Mouse (Mus musculus): Measurements from ENCODE around the gene Naxd. TPM values are rescaled to one million over a fixed set of nuclear protein-coding genes. Genes with fewer than 3 reads are reported as not detected.
"Not testable (repeated sequence)": the region's sequence is repeated elsewhere in the genome, so short reads cannot be mapped to it uniquely, and the experiment has no call there.

The Naxd gene
- total RNA-seq, 2 experiments from 2014 or later, result 62.7 to 69.0 TPM

DNA sequence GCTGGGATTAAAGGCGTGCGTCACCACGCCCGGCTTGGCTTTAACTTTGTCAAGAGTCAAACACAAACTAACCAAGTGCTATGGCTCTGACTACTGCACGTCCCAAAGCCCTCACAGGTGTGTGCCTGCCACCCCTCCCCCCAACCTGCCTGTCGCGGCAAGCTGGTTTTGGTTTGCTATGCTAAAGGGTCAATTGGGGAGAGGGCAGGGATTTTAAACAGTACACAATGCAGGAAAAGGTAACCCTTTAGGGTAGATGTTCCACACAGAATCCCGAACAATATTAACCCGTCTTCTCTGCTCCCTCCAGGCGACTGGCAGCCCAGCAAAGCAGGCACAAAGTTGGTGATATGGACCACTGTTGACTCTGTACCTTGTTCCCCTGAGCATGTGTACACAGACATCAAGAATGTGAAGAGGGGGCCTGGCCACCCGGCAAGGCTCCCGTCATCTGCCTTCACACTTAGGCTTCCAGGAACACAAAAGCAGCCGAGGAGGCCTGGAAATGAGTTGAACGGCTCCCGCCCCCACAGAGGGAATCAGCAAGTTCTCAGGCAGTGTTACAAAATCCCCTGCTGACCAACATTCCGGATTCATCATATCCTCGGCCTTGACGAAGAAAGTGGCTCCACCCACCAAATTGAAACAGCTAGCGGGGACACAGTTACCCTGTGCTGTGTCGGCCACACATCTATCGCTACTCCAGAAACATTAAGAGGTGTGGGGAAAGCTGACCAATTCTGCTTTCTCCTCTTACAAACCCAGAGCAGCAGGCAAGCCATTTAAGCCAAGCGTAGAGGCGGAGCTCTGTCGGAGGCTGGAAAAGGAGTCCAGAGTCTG lies 20.7 kb upstream of the Naxd start:
- no peak for DNase-seq (ENCODE audit: low spot score in 2 of 2)
- Histone ChIP-seq H3K27ac (no peak overlapping the region), H3K4me3 (peak overlapping the region; percentile 58; the same call in 1 of the 2 replicates)
- no peak for TF ChIP-seq CTCF (conservative IDR thresholded peaks at IDR 0.05)

GRCm38 (mm10) chr8:11477178-11477553 lies 20.1 kb upstream of the Naxd start:
- no peak for DNase-seq (ENCODE audit: low spot score in 2 of 2)
- no peak for TF ChIP-seq CTCF (conservative IDR thresholded peaks at IDR 0.05)
- peak overlapping the region; percentile 58; the same call in 1 of the 2 replicates for H3K4me3 ChIP-seq
- H3K27ac ChIP-seq, result no peak overlapping the region

DNA sequence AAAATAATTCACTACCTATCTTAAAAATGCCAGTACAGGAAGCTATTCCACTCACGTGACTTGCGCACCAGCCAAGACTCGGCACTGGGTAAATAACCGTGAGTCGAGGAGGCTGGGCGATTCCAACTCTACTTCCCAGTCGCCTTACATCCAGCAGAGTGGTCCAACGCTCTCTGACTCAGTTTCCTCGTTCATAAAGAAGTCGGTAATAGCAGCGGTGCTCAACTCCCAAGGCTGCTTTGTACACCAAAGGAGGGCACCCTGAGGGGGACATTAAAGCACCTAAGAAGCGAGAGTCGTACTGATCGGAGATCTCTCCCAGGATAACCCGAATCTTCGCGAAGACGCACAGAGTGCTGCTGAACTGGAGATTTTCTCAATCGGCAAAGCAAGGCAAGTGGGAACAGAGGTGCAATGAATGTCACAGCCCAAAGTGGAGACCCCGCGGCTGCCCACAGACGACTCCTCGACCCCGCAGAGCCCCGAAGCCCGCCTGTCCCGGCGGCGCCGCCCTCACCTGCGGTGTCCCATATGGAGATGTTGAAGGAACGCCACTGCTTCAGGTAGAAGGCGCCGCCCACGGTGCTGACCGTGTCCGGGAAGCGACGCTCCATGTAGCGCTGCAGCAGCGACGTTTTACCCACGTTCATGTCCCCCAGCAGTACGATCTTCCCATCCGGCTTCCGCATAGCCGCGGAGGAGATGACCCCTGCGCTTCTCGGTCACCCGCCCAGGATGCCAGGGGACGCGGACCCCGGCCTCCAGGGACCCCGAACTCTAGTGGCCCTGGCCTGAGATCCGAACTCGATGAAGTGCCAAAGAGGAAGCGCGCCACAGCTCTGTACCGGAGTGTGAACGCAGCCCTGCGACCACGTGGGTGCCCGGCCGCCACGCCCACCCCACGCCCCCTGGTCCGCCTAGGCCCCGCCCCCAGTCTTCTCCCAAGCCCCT lies 19.2 kb upstream of the Naxd start, which contains the start of gene Rab20:
Rab20 (minus strand) TSS at position 900 of the 951 bp plus-strand sequence.
- Histone ChIP-seq H3K27ac (no peak within 1 kb of the TSS), H3K4me3 (peak within 1 kb of the TSS; percentile 58)
- DNase-seq (ENCODE audit: low spot score in 2 of 2), result no peak
- TF ChIP-seq CTCF (conservative IDR thresholded peaks at IDR 0.05), result no peak

- Histone ChIP-seq H3K4me3 (no peak overlapping the region), H3K27ac (no peak overlapping the region)
- TF ChIP-seq CTCF (conservative IDR thresholded peaks at IDR 0.05), result no peak
- DNase-seq (ENCODE audit: low spot score in 2 of 2), result no peak
These were observed 18.3 kb upstream of the Naxd start for GRCm38 (mm10) chr8:11478807-11479527.

DNA sequence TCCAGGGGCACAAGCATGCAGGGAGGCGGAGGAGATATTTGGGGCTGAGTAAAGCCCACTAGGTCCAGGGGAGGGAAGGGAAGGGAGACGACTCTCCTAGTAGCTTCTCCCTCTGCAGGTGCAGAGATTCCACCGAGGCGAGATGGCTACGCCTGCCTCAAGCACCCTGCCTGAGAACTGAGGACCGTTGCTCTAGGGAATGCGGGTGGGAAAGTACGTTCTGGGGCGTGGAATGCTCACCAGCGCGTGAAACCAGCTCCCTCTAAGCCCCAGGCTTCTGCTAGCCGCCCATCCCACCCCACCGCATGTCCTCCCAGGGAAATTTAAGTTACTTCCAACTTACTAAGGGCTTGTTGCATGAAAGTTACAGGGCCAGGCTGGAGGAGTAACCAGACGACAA lies 17.7 kb upstream of the Naxd start:
- no peak for TF ChIP-seq CTCF (conservative IDR thresholded peaks at IDR 0.05)
- no peak for DNase-seq (ENCODE audit: low spot score in 2 of 2)
- H3K4me3 ChIP-seq, result no peak overlapping the region
- no peak overlapping the region for H3K27ac ChIP-seq

- H3K27ac ChIP-seq, result no peak overlapping the region
- no peak for TF ChIP-seq CTCF (conservative IDR thresholded peaks at IDR 0.05)
- DNase-seq (ENCODE audit: low spot score in 2 of 2), result no peak
- H3K4me3 ChIP-seq, result no peak overlapping the region
These were observed 15.4 kb upstream of the Naxd start for GRCm38 (mm10) chr8:11481876-11482275.

GRCm38 (mm10) chr8:11482537-11482936 lies 14.8 kb upstream of the Naxd start:
- TF ChIP-seq CTCF (conservative IDR thresholded peaks at IDR 0.05), result no peak
- Histone ChIP-seq H3K27ac (no peak overlapping the region), H3K4me3 (no peak overlapping the region)
- no peak for DNase-seq (ENCODE audit: low spot score in 2 of 2)

GRCm38 (mm10) chr8:11486142-11486541 lies 11.2 kb upstream of the Naxd start:
- DNase-seq (ENCODE audit: low spot score in 2 of 2), result peak; percentile 41 to 83
- peak; percentile 96 for TF ChIP-seq CTCF (conservative IDR thresholded peaks at IDR 0.05)
- Histone ChIP-seq H3K27ac (no peak overlapping the region), H3K4me3 (no peak overlapping the region)

DNA sequence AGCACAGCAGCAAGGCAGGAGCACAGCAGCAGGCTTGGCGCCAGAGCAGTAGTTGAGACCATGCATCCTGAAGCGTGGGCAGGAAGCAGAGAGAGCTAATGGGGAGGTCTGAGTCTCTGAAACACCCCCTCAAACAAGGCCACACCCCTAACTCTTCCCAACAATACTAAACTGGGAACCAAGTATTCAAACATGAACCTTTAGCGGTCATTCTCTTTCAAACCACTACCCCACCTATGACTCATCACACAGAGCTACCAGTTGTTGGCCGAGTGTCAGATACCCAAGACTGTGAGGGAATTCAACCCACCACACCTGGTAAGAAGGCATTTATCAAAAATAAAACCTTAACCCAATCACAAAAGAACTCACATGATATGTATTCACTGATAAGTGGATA lies 10.1 kb upstream of the Naxd start:
- DNase-seq (ENCODE audit: low spot score in 2 of 2), result no peak
- no peak overlapping the region for H3K27ac ChIP-seq
- TF ChIP-seq CTCF (conservative IDR thresholded peaks at IDR 0.05), result no peak
- H3K4me3 ChIP-seq, result no peak overlapping the region

GRCm38 (mm10) chr8:11492340-11492739 lies 5.0 kb upstream of the Naxd start:
- H3K27ac ChIP-seq; DNase-seq (ENCODE audit: low spot score in 2 of 2): not testable (repeated sequence)

GRCm38 (mm10) chr8:11498281-11498680 lies 975 bp downstream of the Naxd start:
- no peak for DNase-seq (ENCODE audit: low spot score in 2 of 2)
- H3K27ac ChIP-seq, result no peak overlapping the region
- peak overlapping the region; percentile 83 for H3K4me3 ChIP-seq
- no peak for TF ChIP-seq CTCF (conservative IDR thresholded peaks at IDR 0.05)

More at GRCm38 (mm10) chr8:11492340-11492739, 5.0 kb upstream of the Naxd start:
- H3K4me3 ChIP-seq, result not testable (repeated sequence)

DNA sequence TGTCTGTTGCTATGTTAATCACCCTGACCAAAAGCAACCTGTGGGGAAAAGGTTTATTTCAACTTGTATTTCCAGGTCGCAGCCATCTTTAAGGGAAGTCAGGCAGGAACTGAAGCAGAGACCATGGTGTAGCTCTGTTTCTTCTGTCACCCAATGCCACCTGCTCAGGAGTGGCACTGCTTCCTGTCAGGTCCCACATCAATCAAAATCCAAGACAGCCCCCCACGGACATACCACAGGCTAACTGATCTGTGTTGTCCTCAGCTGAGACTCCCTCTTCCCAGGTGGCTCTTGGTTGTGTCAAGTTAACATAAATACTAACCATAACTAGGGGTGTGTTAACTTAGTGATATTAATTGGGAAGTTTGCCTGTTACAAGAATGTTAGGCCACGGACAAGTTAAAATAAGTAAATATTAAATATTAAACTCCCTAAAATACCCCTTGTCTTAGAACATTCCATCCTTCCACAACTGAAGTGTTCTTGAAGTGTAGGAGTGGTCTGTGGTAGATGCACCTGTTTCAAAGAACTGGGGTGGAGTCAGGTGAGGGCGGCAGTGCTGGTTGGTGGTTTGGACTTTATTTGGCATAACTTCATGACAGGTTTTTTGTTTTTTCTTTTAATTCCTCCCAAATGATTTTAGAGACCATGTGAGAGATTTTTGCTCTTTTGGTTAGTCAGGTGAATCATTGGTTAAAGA lies 1.6 kb downstream of the Naxd start:
- Histone ChIP-seq H3K27ac (no peak overlapping the region), H3K4me3 (no peak overlapping the region)
- TF ChIP-seq CTCF (conservative IDR thresholded peaks at IDR 0.05), result no peak
- no peak for DNase-seq (ENCODE audit: low spot score in 2 of 2)
